Mouse (Mus musculus) retina, embryonic 14.5 days (tissue): ENCODE data around the gene Tigit.
A peak's percentile ranks its signal among the peaks of the same experiment; 100 is the strongest.

Experiments used
- DNase-seq: peaks from one replicate; pipeline ENCODE4 v3.0.0-alpha.2; 2015; ENCODE audit warnings: low spot score

Tigit gene

GRCm38 (mm10) chr16:43663978-43664579 lies at the start of gene Tigit:
TSS of gene Tigit (minus strand) at chr16:43664146.
- DNase-seq = no peak

GRCm38 (mm10) chr16:43711361-43711760 lies 47.4 kb upstream of the Tigit start:
- no peak for DNase-seq

GRCm38 (mm10) chr16:43710651-43711050 lies 46.7 kb upstream of the Tigit start:
- no peak for DNase-seq

- DNase-seq = no peak
Measured at GRCm38 (mm10) chr16:43710134-43710475, 46.2 kb upstream of the Tigit start.

GRCm38 (mm10) chr16:43709432-43710133 lies 45.6 kb upstream of the Tigit start:
- DNase-seq = peak; percentile 32

GRCm38 (mm10) chr16:43709062-43709413 lies 45.1 kb upstream of the Tigit start:
- DNase-seq = peak; percentile 50

- DNase-seq = no peak
Measured at GRCm38 (mm10) chr16:43708335-43709061, 44.6 kb upstream of the Tigit start.

- DNase-seq = no peak
Measured at GRCm38 (mm10) chr16:43701765-43702504, 38.0 kb upstream of the Tigit start.

GRCm38 (mm10) chr16:43700575-43700974 lies 36.6 kb upstream of the Tigit start:
- no peak for DNase-seq

- no peak for DNase-seq
Measured at GRCm38 (mm10) chr16:43698735-43699649, 35.0 kb upstream of the Tigit start.

GRCm38 (mm10) chr16:43697772-43698171 lies 33.8 kb upstream of the Tigit start:
- no peak for DNase-seq

GRCm38 (mm10) chr16:43695852-43696251 lies 31.9 kb upstream of the Tigit start:
- no peak for DNase-seq

GRCm38 (mm10) chr16:43694104-43694503 lies 30.2 kb upstream of the Tigit start:
- no peak for DNase-seq

- DNase-seq = no peak
Measured at GRCm38 (mm10) chr16:43692611-43693010, 28.7 kb upstream of the Tigit start.

- DNase-seq = no peak
Measured at GRCm38 (mm10) chr16:43691741-43692140, 27.8 kb upstream of the Tigit start.

GRCm38 (mm10) chr16:43690912-43691311 lies 27.0 kb upstream of the Tigit start:
- DNase-seq = no peak

- no peak for DNase-seq
Measured at GRCm38 (mm10) chr16:43690211-43690690, 26.3 kb upstream of the Tigit start.

GRCm38 (mm10) chr16:43687968-43688367 lies 24.0 kb upstream of the Tigit start:
- no peak for DNase-seq

GRCm38 (mm10) chr16:43674400-43674799 lies 10.5 kb upstream of the Tigit start:
- DNase-seq = no peak

GRCm38 (mm10) chr16:43672697-43673096 lies 8.8 kb upstream of the Tigit start:
- DNase-seq = no peak

- no peak for DNase-seq
Measured at GRCm38 (mm10) chr16:43671972-43672371, 8.0 kb upstream of the Tigit start.
